16 mouse cellular contexts compared by ENCODE assay signal in genomic region chr15:88245496-88246246, GRCm38 (mm10).
DNase-seq lines count a peak whose midpoint lies in the region; ATAC-seq lines count a peak whose summit lies in the region.
"Had no signal": no experiment of that assay in that cellular context is flagged by ENCODE, and none has a peak within 500 bp of the region (broad histone marks: within the 10 kb centered on the region; RNA-seq: fewer than 3 reads in every experiment).

No protein-coding gene starts in this region.

- peak; percentile 80 for DNase-seq in heart, adult 11 months
- DNase-seq in heart, postnatal 25 days (ENCODE audit: low spot score) = no peak
- DNase-seq in neural tube, embryonic 11.5 days (ENCODE audit: low spot score) = peak; percentile 30
- no peak for DNase-seq in neural tube, embryonic 10.5 days (ENCODE audit: extremely low spot score, low spot score)
- DNase-seq in retina, postnatal 1 day = peak; percentile 64
- DNase-seq in natural killer cell, adult 2 months (ENCODE audit: low spot score in 2 of 2) = no peak
- DNase-seq: cerebellum, adult 11-12 months; gastrocnemius, postnatal 36 days; heart, postnatal 36 days; layer of hippocampus, adult 9-11 months had no signal

- no peaks in the 10 kb centered on the region for H3K36me3 ChIP-seq in neural tube, embryonic 11.5 days (ENCODE audit: control insufficient read depth, insufficient read depth, low read length)
- H3K36me3 ChIP-seq in embryonic facial prominence, embryonic 15.5 days = no peaks in the 10 kb centered on the region
- H3K36me3 ChIP-seq: lung, embryonic 15.5 days had no signal

- 56% methylated on average over 22 of the region's 22 CpGs for WGBS in neural tube, embryonic 11.5 days
- WGBS in embryonic facial prominence, embryonic 15.5 days = 42% methylated on average over 22 of the region's 22 CpGs

- no peaks in the 10 kb centered on the region for H3K27me3 ChIP-seq in neural tube, embryonic 11.5 days (ENCODE audit: control insufficient read depth, insufficient read depth, low read length)
- H3K27me3 ChIP-seq in embryonic facial prominence, embryonic 15.5 days = peaks cover 10% of the 10 kb centered on the region
- H3K27me3 ChIP-seq: lung, embryonic 15.5 days had no signal

- H3K4me2 ChIP-seq in neural tube, embryonic 11.5 days (ENCODE audit: low read depth) = no peak overlapping the region
- no peak overlapping the region for H3K4me2 ChIP-seq in embryonic facial prominence, embryonic 15.5 days (replicated peaks)
- H3K4me2 ChIP-seq: heart, embryonic 11.5 days; liver, embryonic 11.5 days; lung, embryonic 15.5 days had no signal

- H3K9me3 ChIP-seq in neural tube, embryonic 11.5 days (ENCODE audit: control insufficient read depth, low read length) = no peaks in the 10 kb centered on the region
- no peaks in the 10 kb centered on the region for H3K9me3 ChIP-seq in embryonic facial prominence, embryonic 15.5 days (replicated peaks)
- H3K9me3 ChIP-seq: lung, embryonic 15.5 days had no signal

- H3K4me1 ChIP-seq in neural tube, embryonic 11.5 days (ENCODE audit: control insufficient read depth, insufficient read depth, low read length) = no peaks in the 10 kb centered on the region
- H3K4me1 ChIP-seq in embryonic facial prominence, embryonic 15.5 days = no peaks in the 10 kb centered on the region
- H3K4me1 ChIP-seq: lung, embryonic 15.5 days had no signal

- H3K27ac ChIP-seq in neural tube, embryonic 11.5 days (ENCODE audit: low read depth, low read length) = no peak overlapping the region
- no peak overlapping the region for H3K27ac ChIP-seq in embryonic facial prominence, embryonic 15.5 days (replicated peaks)
- H3K27ac ChIP-seq: kidney, postnatal 0 days; lung, embryonic 15.5 days had no signal

- no peak overlapping the region for H3K4me3 ChIP-seq in neural tube, embryonic 11.5 days (ENCODE audit: low read depth, low read length)
- H3K4me3 ChIP-seq in embryonic facial prominence, embryonic 15.5 days (replicated peaks) = no peak overlapping the region
- H3K4me3 ChIP-seq: lung, embryonic 15.5 days had no signal

- intact Hi-C loops in heart, postnatal 25 days (cut with DNase I) = no loop called here

- no peak overlapping the region for H3K9ac ChIP-seq in neural tube, embryonic 11.5 days (ENCODE audit: low read length)
- no peak overlapping the region for H3K9ac ChIP-seq in embryonic facial prominence, embryonic 15.5 days
- H3K9ac ChIP-seq: lung, embryonic 15.5 days had no signal

- no peak for ATAC-seq in neural tube, embryonic 11.5 days (ENCODE audit: insufficient read depth, low FRiP score, low TSS enrichment)
- 0 out of 2 replicates have a peak, but pooled peaks have one; percentile 37 for ATAC-seq in embryonic facial prominence, embryonic 15.5 days (ENCODE audit: insufficient number of reproducible peaks, low FRiP score, low TSS enrichment, low read depth)
- ATAC-seq: intestine, embryonic 16.5 days had no signal

Comparison
In these comparisons a context has a peak if more than half of its experiments do, and no peak if none do; other contexts are left out.
1. DNase-seq: peak in heart, adult 11 months (single experiment), neural tube, embryonic 11.5 days (single experiment) and retina, postnatal 1 day (single experiment); none in heart, postnatal 25 days (single experiment), neural tube, embryonic 10.5 days (single experiment) and natural killer cell, adult 2 months (0 of 2).